Mouse (Mus musculus): ENCODE measurements around the gene Asphd1.
"Not testable (repeated sequence)": the region's sequence is repeated elsewhere in the genome, so short reads cannot be mapped to it uniquely, and the experiment has no call there.

The Asphd1 gene

DNA sequence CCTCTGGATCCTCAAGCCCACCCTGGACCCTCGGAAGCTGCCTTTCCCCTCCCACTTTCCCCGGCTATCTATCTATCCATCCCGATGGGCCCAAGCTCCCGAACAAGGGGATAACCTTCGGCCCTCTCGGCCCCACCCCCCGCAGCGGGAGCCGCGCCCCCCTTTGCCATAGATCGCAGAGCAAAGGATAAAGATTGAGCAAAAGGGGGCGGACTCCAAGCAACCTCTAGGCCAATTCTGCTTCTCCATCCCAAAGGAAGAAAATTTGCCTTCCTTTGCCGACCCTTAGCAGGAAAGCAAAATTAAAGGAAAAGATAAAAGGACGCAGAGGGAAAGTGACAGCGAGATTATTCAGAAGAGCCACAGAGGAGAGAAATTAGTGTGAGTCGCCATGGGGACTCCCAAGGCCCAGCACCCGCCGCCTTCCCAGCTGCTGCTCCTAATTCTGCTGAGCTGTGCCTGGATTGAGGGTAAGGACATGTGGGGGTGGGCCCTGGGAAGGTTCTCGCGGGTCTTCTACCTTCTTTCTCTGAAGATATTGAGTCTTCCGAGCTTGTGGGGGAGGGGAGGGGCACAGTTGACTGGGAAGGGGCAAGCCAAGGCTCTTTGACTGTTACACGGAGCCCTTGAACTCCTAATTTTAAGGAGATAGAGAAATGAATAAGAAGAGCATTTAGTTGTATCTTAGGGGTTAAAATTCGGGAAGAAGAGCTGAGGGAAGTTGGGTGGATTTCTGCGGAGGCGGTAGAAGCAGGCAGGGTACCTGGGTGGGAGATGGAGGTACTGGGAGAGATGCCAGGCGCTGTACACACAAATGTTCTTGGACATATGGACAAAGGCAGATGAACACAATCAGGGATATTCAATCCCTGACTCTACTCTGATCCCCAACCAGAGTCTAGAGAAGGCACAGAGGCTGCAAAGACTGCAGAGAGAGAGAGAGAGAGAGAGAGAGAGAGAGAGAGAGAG lies 1.5 kb upstream of the Asphd1 start:
- no peak for DNase-seq (ENCODE audit: low spot score)

GRCm38 (mm10) chr7:126949793-126950646 lies 638 bp upstream of the Asphd1 start, which contains the start of gene Sez6l2:
Sez6l2 (plus strand) TSS chr7:126950563.
- peak; percentile 92 for DNase-seq (ENCODE audit: low spot score)

- no peak for DNase-seq (ENCODE audit: low spot score)
These were observed 756 bp downstream of the Asphd1 start for GRCm38 (mm10) chr7:126948626-126949025.

DNA sequence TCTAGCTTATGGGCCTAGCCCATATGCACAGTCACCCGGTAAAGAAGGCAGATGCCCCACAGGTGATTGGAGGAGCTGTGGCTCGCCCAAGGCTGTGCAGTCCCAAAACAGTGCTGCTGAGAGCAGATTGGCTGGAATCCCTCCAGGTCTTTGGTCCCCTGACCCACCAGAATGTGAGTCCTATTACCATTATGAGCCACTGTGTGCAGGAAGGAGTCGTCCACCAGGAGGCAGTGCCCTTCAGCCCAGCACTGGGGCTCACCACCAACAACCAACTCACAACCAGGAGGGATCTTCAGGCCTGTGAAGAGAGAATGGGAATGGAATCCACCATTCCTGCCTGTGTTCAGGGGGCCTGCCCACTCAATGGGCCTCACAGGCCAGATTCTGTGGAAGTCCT lies 2.9 kb downstream of the Asphd1 start:
- no peak for DNase-seq (ENCODE audit: low spot score)

GRCm38 (mm10) chr7:126941801-126942200 lies 7.6 kb downstream of the Asphd1 start:
- DNase-seq (ENCODE audit: low spot score), result no peak

DNA sequence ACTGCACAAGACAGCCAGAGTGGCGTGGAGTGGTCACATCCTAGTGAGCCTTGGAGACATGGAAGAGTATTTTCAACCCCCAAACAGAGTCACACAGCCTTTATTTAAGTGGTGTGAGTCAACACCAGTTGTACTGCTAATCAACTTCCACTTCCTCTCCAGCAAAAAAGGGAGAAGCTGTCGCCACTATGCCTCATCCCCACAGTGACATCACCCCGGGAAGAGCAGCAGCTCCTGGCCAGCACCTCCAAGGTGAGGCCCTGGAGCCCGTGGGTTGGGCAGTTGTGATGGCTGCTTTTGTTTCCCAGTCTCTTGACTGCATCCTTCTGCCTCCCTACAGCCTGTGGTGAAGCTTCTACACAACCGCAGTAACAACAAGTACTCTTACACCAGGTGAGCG lies 8.2 kb downstream of the Asphd1 start:
- DNase-seq (ENCODE audit: low spot score), result no peak

DNA sequence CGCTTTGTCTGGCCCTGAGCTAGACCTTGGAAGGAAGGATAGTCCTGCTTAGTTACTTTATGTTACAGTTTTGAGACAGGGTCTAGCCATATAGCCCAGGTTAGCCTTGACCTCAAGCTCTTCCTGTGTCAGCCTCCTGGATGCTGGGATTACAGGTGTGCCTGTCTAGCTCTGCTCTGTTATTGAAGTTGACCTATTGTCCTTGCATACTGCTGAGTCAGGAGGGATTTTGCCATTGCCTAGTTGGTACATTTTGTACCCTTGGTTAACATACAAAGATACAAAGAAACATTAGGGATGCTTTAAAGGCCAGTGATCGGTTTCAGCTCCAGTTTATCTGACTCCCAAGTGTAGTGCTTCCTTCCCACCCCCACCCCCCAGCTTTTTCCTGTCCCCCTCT lies 16.7 kb downstream of the Asphd1 start:
- DNase-seq (ENCODE audit: low spot score), result no peak

- DNase-seq (ENCODE audit: low spot score), result no peak
These were observed 20.3 kb downstream of the Asphd1 start for GRCm38 (mm10) chr7:126929046-126929445.

DNA sequence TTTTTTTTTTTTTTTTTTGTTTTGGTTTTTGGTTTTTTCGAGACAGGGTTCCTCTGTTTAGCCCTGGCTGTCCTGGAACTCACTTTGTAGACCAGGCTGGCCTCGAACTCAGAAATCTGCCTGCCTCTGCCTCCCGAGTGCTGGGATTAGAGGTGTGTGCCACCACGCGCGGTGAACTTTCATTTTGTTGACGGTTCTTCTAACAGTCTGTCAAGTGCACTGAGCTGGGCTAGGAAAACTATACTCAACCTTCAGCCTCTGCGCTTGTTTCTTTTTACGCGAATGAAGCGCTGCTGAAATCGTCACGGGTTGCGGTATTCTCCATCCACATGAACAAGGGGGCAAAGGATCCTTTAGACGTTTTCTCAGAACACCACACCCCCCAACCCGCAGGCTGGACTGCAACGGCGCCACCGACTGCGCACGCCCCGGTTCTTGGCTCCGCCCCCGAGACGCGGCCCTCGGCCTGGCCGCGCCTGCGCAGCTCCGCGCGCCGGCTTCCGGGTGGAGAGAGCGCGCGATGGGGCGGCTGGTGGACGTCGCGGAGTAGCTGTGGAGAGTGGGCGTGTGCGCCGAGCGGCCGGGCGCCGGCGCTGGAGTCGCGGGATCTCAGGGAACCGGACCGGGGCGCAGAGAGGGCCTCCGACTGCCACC lies 20.9 kb downstream of the Asphd1 start, which contains the start of gene Kctd13:
Gene Kctd13 (plus strand): TSS at position 496 of the 654 bp plus-strand sequence.
- DNase-seq (ENCODE audit: low spot score), result peak; percentile 92

GRCm38 (mm10) chr7:126926299-126926698 lies 23.1 kb downstream of the Asphd1 start:
- DNase-seq (ENCODE audit: low spot score), result no peak

GRCm38 (mm10) chr7:126923999-126924398 lies 25.4 kb downstream of the Asphd1 start:
- DNase-seq (ENCODE audit: low spot score), result no peak

- DNase-seq (ENCODE audit: low spot score), result peak; percentile 46
These were observed 26.7 kb downstream of the Asphd1 start, which contains the start of gene Tmem219 for GRCm38 (mm10) chr7:126922624-126923060. Tmem219 (minus strand) TSS chr7:126922917.

- DNase-seq (ENCODE audit: low spot score), result no peak
These were observed 27.8 kb downstream of the Asphd1 start for GRCm38 (mm10) chr7:126921563-126921962.

- DNase-seq (ENCODE audit: low spot score), result no peak
These were observed 29.4 kb downstream of the Asphd1 start for GRCm38 (mm10) chr7:126919973-126920372.

- DNase-seq (ENCODE audit: low spot score), result not testable (repeated sequence)
These were observed 31.0 kb downstream of the Asphd1 start for GRCm38 (mm10) chr7:126918356-126918755.

DNA sequence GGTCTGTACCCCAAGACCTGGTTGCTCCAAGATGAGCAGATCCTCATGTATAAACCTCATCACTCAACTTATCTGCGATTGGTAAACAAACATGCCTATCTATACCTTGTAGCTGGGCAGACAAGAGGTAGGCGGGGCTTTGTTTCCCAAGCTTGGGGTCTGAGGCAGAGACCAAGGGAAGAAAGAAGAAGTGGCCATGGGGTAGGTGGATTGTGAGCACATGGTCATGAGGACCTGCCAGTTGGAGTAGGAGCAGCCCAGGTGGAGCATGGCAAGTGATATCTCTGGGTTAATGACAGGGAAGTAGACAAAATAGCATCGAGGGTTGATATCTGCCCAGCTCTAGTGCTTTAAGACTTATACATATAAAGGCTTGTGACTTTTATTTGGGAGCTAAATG lies 34.5 kb downstream of the Asphd1 start:
- no peak for DNase-seq (ENCODE audit: low spot score)

DNA sequence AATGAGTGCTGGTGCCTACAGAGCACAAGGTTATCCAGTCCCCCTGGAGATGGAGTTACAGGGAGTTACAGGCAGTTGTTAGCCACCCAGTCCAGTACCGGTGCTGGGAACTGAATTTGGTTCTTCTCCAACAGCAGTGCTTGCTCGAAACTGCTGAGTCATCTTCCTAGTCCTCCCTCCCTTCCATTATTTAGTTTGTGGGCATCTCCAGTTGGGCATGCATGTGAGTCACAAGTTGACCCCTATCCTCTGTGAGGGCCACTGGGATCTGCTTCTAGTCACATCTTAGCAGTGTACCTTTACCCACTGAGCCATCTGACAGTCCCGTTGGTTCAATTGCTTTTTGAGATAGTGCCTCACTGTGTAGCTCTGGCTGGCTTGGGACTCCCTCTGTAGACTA lies 43.8 kb downstream of the Asphd1 start:
- no peak for DNase-seq (ENCODE audit: low spot score)

DNA sequence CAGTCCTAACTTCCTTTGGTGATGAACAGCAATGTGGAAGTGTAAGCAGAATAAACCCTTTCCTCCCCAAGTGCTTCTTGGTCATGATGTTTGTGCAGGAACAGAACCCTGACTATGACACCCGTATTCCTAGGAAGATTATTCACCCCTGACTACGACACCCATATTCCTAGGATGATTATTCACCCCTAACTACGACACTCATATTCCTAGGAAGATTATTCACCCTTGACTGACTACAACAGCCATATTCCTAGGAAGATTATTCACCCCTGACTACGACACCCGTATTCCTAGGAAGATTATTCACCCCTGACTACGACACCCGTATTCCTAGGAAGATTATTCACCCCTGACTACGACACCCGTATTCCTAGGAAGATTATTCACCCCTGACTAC lies 49.6 kb downstream of the Asphd1 start:
- DNase-seq (ENCODE audit: low spot score), result not testable (repeated sequence)

GRCm38 (mm10) chr7:126898102-126898990 lies 51.0 kb downstream of the Asphd1 start:
- DNase-seq (ENCODE audit: low spot score), result peak; percentile 98

- no peak for DNase-seq (ENCODE audit: low spot score)
These were observed 51.8 kb downstream of the Asphd1 start for GRCm38 (mm10) chr7:126897390-126898101.

Measured in urinary bladder, postnatal 14 days (tissue).